ENCODE assay signal across 8 mouse cellular contexts in the genomic region with DNA sequence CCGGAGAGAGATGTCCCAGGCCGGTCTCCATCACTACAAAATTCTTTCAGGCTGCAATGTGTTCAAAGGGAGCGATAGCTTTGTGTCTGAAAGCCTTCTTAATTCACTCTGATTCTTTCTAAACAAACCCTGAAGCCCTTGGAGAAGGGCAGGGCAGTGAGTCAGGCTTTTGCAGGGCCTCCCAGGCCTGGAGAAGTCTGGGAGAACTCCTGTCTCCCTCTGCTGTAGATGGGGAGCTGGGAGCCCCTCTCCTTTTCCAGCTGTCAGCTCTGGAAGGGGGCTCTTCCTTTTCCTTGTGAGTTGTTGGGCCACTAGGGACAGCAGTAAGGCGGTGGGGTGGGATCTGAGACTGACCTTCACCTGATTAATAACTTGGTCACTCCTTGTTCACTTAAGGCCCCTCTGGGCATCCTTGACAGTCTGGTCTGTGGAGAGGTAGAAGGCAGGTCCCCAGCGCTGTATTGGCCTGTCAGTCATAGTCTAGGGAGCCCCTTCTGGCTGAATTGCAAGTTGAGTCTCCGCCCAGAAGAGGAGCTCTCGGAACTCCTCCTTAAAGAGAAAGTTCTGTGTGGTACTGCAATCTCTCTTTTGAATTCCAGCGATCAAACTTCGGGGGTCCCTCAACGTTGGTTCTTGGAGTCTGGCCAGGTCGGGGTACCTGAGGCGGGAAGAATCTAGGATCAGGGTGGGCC. TPM values are rescaled to one million over a fixed set of nuclear protein-coding genes. Genes with fewer than 3 reads are reported as not detected.
DNase-seq lines count a peak whose midpoint lies in the region; ATAC-seq and TF ChIP-seq lines count a peak whose summit lies in the region.

No protein-coding gene starts in this region.

- H3K27me3 ChIP-seq in intestine, embryonic 16.5 days (replicated peaks; ENCODE audit: control insufficient read depth, insufficient read depth, low read length): peaks cover 9% of the 10 kb centered on the region; the same call in 1 of the 2 replicates

- H3K4me2 ChIP-seq in intestine, embryonic 16.5 days (ENCODE audit: low read depth, low read length): peak overlapping the region; percentile 87

- WGBS in intestine, embryonic 16.5 days: 10% methylated on average over 12 of the region's 12 CpGs

- TF ChIP-seq CTCF in embryonic fibroblast, embryonic 13.5 days (IDR thresholded peaks at IDR 0.05; ENCODE audit: borderline replicate concordance, insufficient read depth, low read length): no peak

- DNase-seq in adrenal gland, adult 8-10 months: peak; percentile 54
- no peak for DNase-seq in adrenal gland, postnatal 10 days
- DNase-seq in 3T3-L1 (ENCODE audit: low read depth, low spot score): peak; percentile 91
- peak; percentile 84 for DNase-seq in lung, postnatal 10 days
- DNase-seq in thymus, postnatal 36 days: no peak

- peak overlapping the region; percentile 95 for H3K27ac ChIP-seq in embryonic fibroblast, embryonic 13.5 days (ENCODE audit: insufficient read depth, low read length)
- H3K27ac ChIP-seq in intestine, embryonic 16.5 days (ENCODE audit: low read length): peak overlapping the region; percentile 80

- H3K4me3 ChIP-seq in embryonic fibroblast, embryonic 13.5 days (ENCODE audit: insufficient read depth, low read length): peak overlapping the region; percentile 54
- peak overlapping the region; percentile 77 for H3K4me3 ChIP-seq in intestine, embryonic 16.5 days (ENCODE audit: low read length)

- H3K4me1 ChIP-seq in embryonic fibroblast, embryonic 13.5 days (ENCODE audit: control insufficient read depth, insufficient read depth, low read length): peaks cover 8% of the 10 kb centered on the region
- peaks cover 24% of the 10 kb centered on the region for H3K4me1 ChIP-seq in intestine, embryonic 16.5 days (ENCODE audit: control insufficient read depth, insufficient read depth, low read length)

- no peaks in the 10 kb centered on the region for H3K9me3 ChIP-seq in intestine, embryonic 16.5 days (ENCODE audit: control insufficient read depth, low read length)

- ATAC-seq in intestine, embryonic 16.5 days: peak; percentile 85
- ATAC-seq in megakaryocyte progenitor cell, adult 5-6 weeks (replicated peaks; ENCODE audit: poor library complexity): no peak

- H3K36me3 ChIP-seq in intestine, embryonic 16.5 days (ENCODE audit: control insufficient read depth, insufficient read depth, low read length): no peaks in the 10 kb centered on the region

- peak; percentile 64 for TF ChIP-seq POLR2A in embryonic fibroblast, embryonic 13.5 days (IDR thresholded peaks at IDR 0.05; ENCODE audit: low read depth, low read length)

- H3K9ac ChIP-seq in intestine, embryonic 16.5 days (ENCODE audit: low read depth, low read length): peak overlapping the region; percentile 88

RNA-seq across cellular contexts. Expression of gene Col5a1, which starts 0.6 kb away (rescaled TPM):
- 10 to 100 TPM; 27.1 to 42.7 (median 35.2) TPM for total RNA-seq in adrenal gland, adult 8-10 months (2022)
- total RNA-seq in adrenal gland, postnatal 10 days (2021): 100 to 1,000 TPM; 101 to 110 TPM
- 997 and 1,013 TPM in 2 replicates for polyA plus RNA-seq in embryonic fibroblast, embryonic 13.5 days (2011; ENCODE audit: insufficient read length, low read depth, missing spikeins)
- 78.1 and 80.5 TPM in 2 replicates for polyA plus RNA-seq in intestine, embryonic 16.5 days (2015; fragmentation: Nextera tagmentation; extraction: Ambion mirVana)
- total RNA-seq in megakaryocyte progenitor cell, adult 5-6 weeks (2015): 2.4 and 2.5 TPM in 2 replicates
- total RNA-seq in megakaryocyte progenitor cell, adult 5-6 weeks (2017): 0.58 and 1.0 TPM in 2 replicates

Comparison
In these comparisons a context has a peak if more than half of its experiments do, and no peak if none do; other contexts are left out.
1. DNase-seq: peak in adrenal gland, adult 8-10 months (single experiment), 3T3-L1 (single experiment) and lung, postnatal 10 days (single experiment); none in adrenal gland, postnatal 10 days (single experiment) and thymus, postnatal 36 days (0 of 2).
2. RNA of gene Col5a1, which starts 0.6 kb away (total RNA-seq): 101 to 110 TPM in adrenal gland, postnatal 10 days and 27.1 to 42.7 TPM in adrenal gland, adult 8-10 months; 0.58 to 2.5 TPM in megakaryocyte progenitor cell, adult 5-6 weeks; every median in the first group is over 4 times any median in the second.